Mouse (Mus musculus) mammary gland, adult 2 months (tissue): ENCODE data around the gene Eps8. TPM values are rescaled to one million over a fixed set of nuclear protein-coding genes. Genes with fewer than 3 reads are reported as not detected.

Experiments used
- polyA plus RNA-seq: library from polyadenylated mRNA; depleted of rRNA; stranded (reverse); fragments of >200 nt; gene quantifications from 2 replicates; pipeline ENCODE4 v1.2.3, GENCODE M21; 2012; ENCODE audit warnings: low replicate concordance; rRNA removed

Eps8 gene
- 11.9 and 13.9 TPM in 2 replicates for polyA plus RNA-seq

DNA sequence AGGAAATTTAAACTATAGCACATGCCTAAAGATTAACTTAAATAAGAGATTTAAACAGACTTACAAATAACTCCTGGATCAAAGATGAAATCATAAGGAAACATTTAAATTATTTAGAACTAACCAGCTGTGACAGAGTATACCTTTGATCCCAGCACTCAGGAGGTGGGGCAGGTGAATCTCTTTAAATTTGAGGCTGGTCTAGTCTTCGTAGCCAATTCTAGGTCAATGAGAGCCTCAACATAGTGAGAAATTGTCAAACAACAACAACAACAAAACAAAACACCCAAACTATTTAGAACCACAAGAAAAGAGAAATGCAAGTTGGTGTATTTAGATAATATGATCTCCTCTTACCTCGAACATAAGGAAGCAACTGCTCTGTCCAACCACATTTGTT, at the start of gene Eps8:
Eps8 (minus strand) TSS at position 101 of the 400 bp plus-strand sequence.

Other genes starting within 250 kb of the Eps8 start
- gene Strap, start 80.2 kb upstream of the Eps8 start, polyA plus RNA-seq: 21.6 and 48.9 TPM in 2 replicates
- gene Dera, start 99.7 kb upstream of the Eps8 start, polyA plus RNA-seq: 6.9 and 8.0 TPM in 2 replicates